Mouse (Mus musculus) cerebellum, adult 11 months (tissue): ENCODE measurements around the gene Gprin3.
A peak's percentile ranks its signal among the peaks of the same experiment; 100 is the strongest.
"Not testable (repeated sequence)": the region's sequence is repeated elsewhere in the genome, so short reads cannot be mapped to it uniquely, and the experiment has no call there.

ENCODE experiments used
- DNase-seq: peaks from one replicate; pipeline ENCODE4 v3.0.0; 2022

Gprin3 gene

GRCm38 (mm10) chr6:59341146-59341545, 84.9 kb downstream of the Gprin3 start:
- no peak for DNase-seq

- peak; percentile 94 for DNase-seq
Observed at GRCm38 (mm10) chr6:59328297-59328696, 97.8 kb downstream of the Gprin3 start.

- no peak for DNase-seq
Observed at GRCm38 (mm10) chr6:59315868-59316267, 110.2 kb downstream of the Gprin3 start.

- DNase-seq, result no peak
Observed at GRCm38 (mm10) chr6:59315090-59315489, 111.0 kb downstream of the Gprin3 start.

GRCm38 (mm10) chr6:59313162-59313561, 112.9 kb downstream of the Gprin3 start:
- DNase-seq, result no peak

- DNase-seq, result no peak
Observed at GRCm38 (mm10) chr6:59311241-59311640, 114.9 kb downstream of the Gprin3 start.

- not testable (repeated sequence) for DNase-seq
Observed at GRCm38 (mm10) chr6:59304235-59304942, 121.7 kb downstream of the Gprin3 start.

- no peak for DNase-seq
Observed at GRCm38 (mm10) chr6:59303031-59303430, 123.1 kb downstream of the Gprin3 start.
